Comparison of ENCODE assay signal across 14 mouse cellular contexts in the genomic region with DNA sequence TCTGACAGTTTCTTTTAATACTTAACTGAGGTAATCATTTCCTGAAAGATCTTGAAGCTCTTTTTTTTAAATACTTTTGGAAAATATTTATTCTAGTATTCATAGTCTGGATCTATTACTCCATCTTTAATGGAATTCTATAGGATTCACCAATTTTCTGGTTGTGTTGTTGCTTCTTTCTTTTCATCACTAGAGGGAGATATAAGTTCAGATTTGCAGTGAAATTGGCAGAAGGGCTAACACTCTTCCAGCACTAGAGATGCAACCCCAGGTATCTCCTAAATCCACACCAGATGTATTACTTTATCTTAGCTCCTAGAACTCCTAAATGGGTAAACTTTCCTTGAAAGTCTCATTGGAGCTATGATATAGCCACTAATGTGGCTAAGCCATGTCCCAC.
A peak's percentile ranks its signal among the peaks of the same experiment; 100 is the strongest.
DNase-seq lines count a peak whose midpoint lies in the region; ATAC-seq and TF ChIP-seq lines count a peak whose summit lies in the region.
"Had no signal": no experiment of that assay in that cellular context is flagged by ENCODE, and none has a peak within 500 bp of the region (broad histone marks: within the 10 kb centered on the region; RNA-seq: fewer than 3 reads in every experiment).

No protein-coding gene starts in this region.

- H3K27ac ChIP-seq in cerebellum, adult 2 months (ENCODE audit: insufficient read depth, low read length) = no peak overlapping the region
- no peak overlapping the region for H3K27ac ChIP-seq in intestine, postnatal 0 days (ENCODE audit: low read depth, low read length)
- H3K27ac ChIP-seq in intestine, embryonic 16.5 days (ENCODE audit: low read length) = no peak overlapping the region
- no peak overlapping the region for H3K27ac ChIP-seq in midbrain, postnatal 0 days (ENCODE audit: low read depth, low read length)
- no peak overlapping the region for H3K27ac ChIP-seq in midbrain, embryonic 15.5 days
- H3K27ac ChIP-seq: kidney, embryonic 15.5 days; liver, embryonic 14.5 days; midbrain, embryonic 12.5 days had no signal

- H3K9ac ChIP-seq in intestine, postnatal 0 days (ENCODE audit: low read depth, low read length) = no peak overlapping the region
- H3K9ac ChIP-seq in intestine, embryonic 16.5 days (ENCODE audit: low read depth, low read length) = no peak overlapping the region
- no peak overlapping the region for H3K9ac ChIP-seq in midbrain, postnatal 0 days (replicated peaks; ENCODE audit: low read length, poor library complexity, severe bottlenecking)
- H3K9ac ChIP-seq in midbrain, embryonic 15.5 days = no peak overlapping the region
- H3K9ac ChIP-seq: kidney, embryonic 15.5 days; liver, embryonic 14.5 days; midbrain, embryonic 12.5 days had no signal

- H3K4me3 ChIP-seq in cerebellum, adult 2 months (replicated peaks; ENCODE audit: insufficient read depth, low read depth, low read length) = no peak overlapping the region
- H3K4me3 ChIP-seq in intestine, postnatal 0 days (ENCODE audit: low read depth, low read length) = no peak overlapping the region
- no peak overlapping the region for H3K4me3 ChIP-seq in intestine, embryonic 16.5 days (ENCODE audit: low read length)
- H3K4me3 ChIP-seq in midbrain, postnatal 0 days (ENCODE audit: low read depth, low read length) = no peak overlapping the region
- H3K4me3 ChIP-seq in midbrain, embryonic 15.5 days = no peak overlapping the region
- H3K4me3 ChIP-seq: kidney, embryonic 15.5 days; midbrain, embryonic 12.5 days had no signal

- no peaks in the 10 kb centered on the region for H3K27me3 ChIP-seq in cerebellum, adult 2 months (ENCODE audit: control insufficient read depth, insufficient read depth, low read length)
- no peaks in the 10 kb centered on the region for H3K27me3 ChIP-seq in intestine, postnatal 0 days (replicated peaks; ENCODE audit: control insufficient read depth, insufficient read depth, low read length)
- no peaks in the 10 kb centered on the region for H3K27me3 ChIP-seq in intestine, embryonic 16.5 days (replicated peaks; ENCODE audit: control insufficient read depth, insufficient read depth, low read length)
- H3K27me3 ChIP-seq in midbrain, postnatal 0 days (ENCODE audit: insufficient read depth, low read length) = no peaks in the 10 kb centered on the region
- H3K27me3 ChIP-seq in midbrain, embryonic 15.5 days (replicated peaks) = no peaks in the 10 kb centered on the region
- H3K27me3 ChIP-seq: midbrain, embryonic 12.5 days had no signal

- ATAC-seq in intestine, postnatal 0 days = no peak
- ATAC-seq in intestine, embryonic 16.5 days = no peak
- no peak for ATAC-seq in midbrain, postnatal 0 days (ENCODE audit: low FRiP score)
- no peak for ATAC-seq in midbrain, embryonic 15.5 days (replicated peaks)

- no peak overlapping the region for H3K4me2 ChIP-seq in intestine, postnatal 0 days (replicated peaks; ENCODE audit: low read depth)
- H3K4me2 ChIP-seq in intestine, embryonic 16.5 days (ENCODE audit: low read depth, low read length) = no peak overlapping the region
- H3K4me2 ChIP-seq in midbrain, postnatal 0 days (ENCODE audit: low read depth, low read length, poor library complexity, severe bottlenecking) = no peak overlapping the region
- H3K4me2 ChIP-seq in midbrain, embryonic 15.5 days = no peak overlapping the region
- H3K4me2 ChIP-seq: kidney, embryonic 15.5 days; midbrain, embryonic 12.5 days had no signal

- 0 out of 2 replicates have a peak, but pooled peaks have one; percentile 2 for TF ChIP-seq CTCF in cerebellum, adult 2 months (IDR thresholded peaks at IDR 0.05; ENCODE audit: borderline replicate concordance, insufficient read depth, low read depth, low read length)
- peak; percentile 52 for TF ChIP-seq CTCF in intestine, postnatal 0 days (IDR thresholded peaks at IDR 0.05; ENCODE audit: low read depth)
- peak; percentile 66 for TF ChIP-seq CTCF in midbrain, postnatal 0 days (IDR thresholded peaks at IDR 0.05)

- no peaks in the 10 kb centered on the region for H3K36me3 ChIP-seq in intestine, postnatal 0 days (ENCODE audit: control insufficient read depth, insufficient read depth)
- no peaks in the 10 kb centered on the region for H3K36me3 ChIP-seq in intestine, embryonic 16.5 days (ENCODE audit: control insufficient read depth, insufficient read depth, low read length)
- no peaks in the 10 kb centered on the region for H3K36me3 ChIP-seq in midbrain, postnatal 0 days (ENCODE audit: insufficient read depth, low read length)
- H3K36me3 ChIP-seq in midbrain, embryonic 15.5 days (replicated peaks) = no peaks in the 10 kb centered on the region
- H3K36me3 ChIP-seq: kidney, embryonic 15.5 days; midbrain, embryonic 12.5 days had no signal

- no peak for DNase-seq in cerebellum, adult 2 months
- DNase-seq in cerebellum, postnatal 25 days = no peak
- DNase-seq in midbrain, postnatal 0 days (ENCODE audit: low spot score) = peak; percentile 38
- peak; percentile 39 for DNase-seq in retina, embryonic 14.5 days (ENCODE audit: low spot score)
- DNase-seq in thymus, postnatal 0 days (ENCODE audit: low spot score) = no peak
- DNase-seq: cerebellum, postnatal 36 days; heart, postnatal 36 days; spleen, adult 18-20 months had no signal

- TF ChIP-seq POLR2A in cerebellum, adult 2 months (IDR thresholded peaks at IDR 0.05; ENCODE audit: borderline replicate concordance, insufficient read depth, low read length) = no peak

- H3K4me1 ChIP-seq in cerebellum, adult 2 months (ENCODE audit: control insufficient read depth, insufficient read depth, low read length) = no peaks in the 10 kb centered on the region
- no peaks in the 10 kb centered on the region for H3K4me1 ChIP-seq in intestine, postnatal 0 days (replicated peaks; ENCODE audit: control insufficient read depth, insufficient read depth, low read length)
- H3K4me1 ChIP-seq in intestine, embryonic 16.5 days (ENCODE audit: control insufficient read depth, insufficient read depth, low read length) = no peaks in the 10 kb centered on the region
- H3K4me1 ChIP-seq in midbrain, postnatal 0 days (ENCODE audit: insufficient read depth, low read length) = no peaks in the 10 kb centered on the region
- H3K4me1 ChIP-seq in midbrain, embryonic 15.5 days = no peaks in the 10 kb centered on the region
- H3K4me1 ChIP-seq: kidney, embryonic 15.5 days; midbrain, embryonic 12.5 days had no signal

- no peaks in the 10 kb centered on the region for H3K9me3 ChIP-seq in intestine, postnatal 0 days (ENCODE audit: control insufficient read depth)
- H3K9me3 ChIP-seq in intestine, embryonic 16.5 days (ENCODE audit: control insufficient read depth, low read length) = no peaks in the 10 kb centered on the region
- H3K9me3 ChIP-seq in midbrain, postnatal 0 days (ENCODE audit: low read length) = no peaks in the 10 kb centered on the region
- no peaks in the 10 kb centered on the region for H3K9me3 ChIP-seq in midbrain, embryonic 15.5 days
- H3K9me3 ChIP-seq: kidney, embryonic 15.5 days; midbrain, embryonic 12.5 days had no signal

Comparison
In these comparisons a context has a peak if more than half of its experiments do, and no peak if none do; other contexts are left out.
1. DNase-seq: peak in midbrain, postnatal 0 days (single experiment) and retina, embryonic 14.5 days (single experiment); none in cerebellum, adult 2 months (0 of 2), cerebellum, postnatal 25 days (0 of 2) and thymus, postnatal 0 days (single experiment).
2. CTCF ChIP-seq: peak in every context shown above with its lines; median percentile 66 in midbrain, postnatal 0 days; 52 in intestine, postnatal 0 days; 2 in cerebellum, adult 2 months.